Mouse (Mus musculus) c-Kit-positive CD71-positive TER-119-negative erythroid progenitor cells, embryonic 14.5 days (primary cell): ENCODE results near the gene Rabgef1.

Source experiments
- DNase-seq: peaks from one replicate; pipeline ENCODE4 v3.0.0-alpha.2; 2013; ENCODE audit warnings: low read depth

Gene Rabgef1

GRCm38 (mm10) chr5:130171423-130171954 is at the start of gene Rabgef1:
Gene Rabgef1, plus strand, starts transcription at chr5:130171798.
- DNase-seq: peak; percentile 71

- no peak for DNase-seq
Measured at GRCm38 (mm10) chr5:130122355-130122754, 49.2 kb upstream of the Rabgef1 start.

- DNase-seq: no peak
Measured at GRCm38 (mm10) chr5:130124271-130124670, 47.3 kb upstream of the Rabgef1 start.

- DNase-seq: no peak
Measured at GRCm38 (mm10) chr5:130128686-130129523, 42.7 kb upstream of the Rabgef1 start.

- DNase-seq: no peak
Measured at GRCm38 (mm10) chr5:130129524-130129793, 42.1 kb upstream of the Rabgef1 start.

GRCm38 (mm10) chr5:130136597-130136996 is 35.0 kb upstream of the Rabgef1 start:
- DNase-seq: no peak

GRCm38 (mm10) chr5:130139393-130139792 is 32.2 kb upstream of the Rabgef1 start:
- peak; percentile 73 for DNase-seq

- DNase-seq: no peak
Measured at GRCm38 (mm10) chr5:130141138-130141537, 30.5 kb upstream of the Rabgef1 start.

GRCm38 (mm10) chr5:130142041-130142440 is 29.6 kb upstream of the Rabgef1 start:
- DNase-seq: no peak

GRCm38 (mm10) chr5:130143101-130143500 is 28.5 kb upstream of the Rabgef1 start:
- no peak for DNase-seq

- no peak for DNase-seq
Measured at GRCm38 (mm10) chr5:130143977-130144333, 27.6 kb upstream of the Rabgef1 start.

GRCm38 (mm10) chr5:130144334-130145312 is 27.0 kb upstream of the Rabgef1 start, which contains the start of gene Kctd7:
Gene Kctd7, plus strand, starts transcription at chr5:130144861.
- DNase-seq: peak; percentile 95

GRCm38 (mm10) chr5:130145961-130146360 is 25.6 kb upstream of the Rabgef1 start:
- no peak for DNase-seq

GRCm38 (mm10) chr5:130149726-130150310 is 21.8 kb upstream of the Rabgef1 start:
- DNase-seq: no peak

GRCm38 (mm10) chr5:130154286-130154685 is 17.3 kb upstream of the Rabgef1 start:
- DNase-seq: no peak

GRCm38 (mm10) chr5:130158545-130158944 is 13.1 kb upstream of the Rabgef1 start:
- no peak for DNase-seq

GRCm38 (mm10) chr5:130159761-130160201 is 11.8 kb upstream of the Rabgef1 start:
- no peak for DNase-seq

- DNase-seq: peak; percentile 78
Measured at GRCm38 (mm10) chr5:130163670-130164069, 7.9 kb upstream of the Rabgef1 start.

- DNase-seq: no peak
Measured at GRCm38 (mm10) chr5:130165213-130165612, 6.4 kb upstream of the Rabgef1 start.

- DNase-seq: no peak
Measured at GRCm38 (mm10) chr5:130169109-130169508, 2.5 kb upstream of the Rabgef1 start.

GRCm38 (mm10) chr5:130170666-130171422 is 754 bp upstream of the Rabgef1 start:
- peak; percentile 85 for DNase-seq
